Mouse (Mus musculus) monocyte, adult 5-6 weeks (primary cell): Measurements from ENCODE around the gene Gm3839. TPM values are rescaled to one million over a fixed set of nuclear protein-coding genes. Genes with fewer than 3 reads are reported as not detected.
"Not testable (repeated sequence)": the region's sequence is repeated elsewhere in the genome, so short reads cannot be mapped to it uniquely, and the experiment has no call there.

Source experiments
- ATAC-seq: fragments of 153-309, 156-312 bp; replicated peaks from 2 replicates; pipeline ENCODE4 v1.8.0; 2017; ENCODE audit warnings: mild to moderate bottlenecking; ENCODE audit not compliant: low TSS enrichment, insufficient number of reproducible peaks, severe bottlenecking, poor library complexity, low FRiP score
- total RNA-seq: library from RNA; stranded (forward); fragments of 200-1000, 200-491, 200-594 nt; gene quantifications from 3 replicates; pipeline ENCODE4 v1.2.3, GENCODE M21; 2017

Gm3839 gene
- total RNA-seq = not detected in 3 replicates

DNA sequence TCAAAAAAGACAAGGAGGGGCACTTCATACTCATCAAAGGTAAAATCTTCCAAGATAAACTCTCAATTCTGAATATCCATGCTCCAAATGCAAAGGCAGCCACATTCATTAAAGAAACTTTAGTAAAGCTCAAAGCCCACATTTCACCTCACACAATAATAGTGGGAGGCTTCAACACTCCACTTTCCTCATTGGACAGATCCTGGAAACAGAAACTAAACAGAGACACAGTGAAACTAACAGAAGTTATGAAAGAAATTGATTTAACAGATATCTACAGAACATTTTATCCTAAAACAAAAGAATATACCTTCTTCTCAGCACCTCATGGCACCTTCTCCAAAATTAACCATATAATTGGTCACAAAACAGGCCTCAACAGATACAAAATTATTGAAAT, at the start of gene Gm3839:
Gene Gm3839 (minus strand): TSS at position 101 of the 400 bp plus-strand sequence.
- not testable (repeated sequence) for ATAC-seq

DNA sequence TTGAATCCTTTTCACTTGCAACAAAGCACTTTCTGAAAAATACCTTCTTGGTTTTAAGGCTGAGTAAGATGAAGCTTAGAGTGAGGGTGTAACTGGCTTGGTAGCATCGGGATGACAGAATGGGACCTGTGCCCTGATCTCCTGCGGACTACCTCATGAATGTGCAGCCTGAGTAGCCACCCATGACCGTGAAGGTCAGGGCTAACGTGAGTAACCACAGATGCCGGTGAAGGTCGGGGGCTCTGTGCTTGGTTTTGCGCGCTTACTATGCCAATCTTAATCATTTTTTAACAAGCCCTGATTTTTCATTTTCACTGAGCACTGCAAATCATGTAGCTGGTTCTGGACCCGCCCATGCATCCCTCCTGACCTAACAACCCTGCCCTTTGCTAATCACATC, 49.1 kb upstream of the Gm3839 start:
- no peak for ATAC-seq

DNA sequence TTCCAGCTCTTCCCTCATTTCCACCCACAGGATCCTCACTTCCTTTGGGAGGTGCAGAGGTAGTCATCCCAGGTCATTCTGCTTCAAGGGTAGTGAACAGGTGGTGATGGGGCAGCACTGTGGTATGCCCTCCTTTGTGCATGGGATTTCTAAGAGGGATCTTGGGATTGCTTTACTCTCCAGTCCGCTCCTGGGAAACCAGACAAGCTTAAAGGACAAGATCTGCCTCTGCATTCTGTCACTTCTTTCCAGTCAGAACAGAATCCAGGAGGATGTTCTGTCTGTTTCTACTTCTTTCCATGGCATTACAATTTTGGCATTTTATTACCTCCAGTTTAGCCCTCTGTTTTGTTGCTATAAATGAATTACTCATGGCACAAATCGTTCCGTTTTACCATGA, 21.3 kb upstream of the Gm3839 start:
- no peak for ATAC-seq

DNA sequence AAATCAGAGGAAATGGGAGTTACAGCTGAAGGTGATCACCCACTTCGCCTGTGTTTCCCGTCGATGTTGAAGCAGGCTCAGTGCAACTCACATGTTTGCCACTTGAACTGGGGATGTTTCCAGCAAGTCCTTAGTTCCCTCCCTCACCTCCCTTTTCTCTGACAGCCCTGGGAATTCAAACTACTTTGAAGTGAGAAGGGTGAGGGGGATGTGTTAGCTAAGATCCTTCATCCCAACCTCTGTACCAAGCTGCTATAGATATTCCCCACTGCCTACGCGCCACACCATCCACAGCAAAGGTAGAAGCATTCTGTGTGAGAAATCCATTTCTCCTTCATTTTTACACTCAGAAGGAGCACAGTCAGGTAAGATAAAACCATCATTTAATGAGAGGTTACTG, 18.7 kb upstream of the Gm3839 start:
- ATAC-seq = no peak

DNA sequence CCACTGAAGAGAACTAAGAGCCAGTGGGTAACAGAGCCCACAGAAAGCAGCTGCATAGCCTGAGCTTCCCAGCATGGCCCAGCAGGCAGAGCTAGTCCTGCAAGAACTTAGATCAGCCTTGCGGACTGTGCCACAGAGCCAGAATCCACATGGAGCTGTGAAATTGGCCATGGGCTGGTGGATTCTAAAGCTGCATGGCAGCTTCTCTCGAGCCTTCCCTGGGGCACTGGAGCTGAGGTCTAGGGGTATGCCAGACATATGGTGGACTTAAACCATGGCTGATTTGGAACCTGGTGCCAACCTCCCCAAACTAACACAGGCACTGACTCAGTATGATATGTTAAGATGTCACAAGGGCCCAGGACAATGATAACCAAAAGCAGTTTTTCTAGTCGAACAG, 10.4 kb downstream of the Gm3839 start:
- no peak for ATAC-seq

DNA sequence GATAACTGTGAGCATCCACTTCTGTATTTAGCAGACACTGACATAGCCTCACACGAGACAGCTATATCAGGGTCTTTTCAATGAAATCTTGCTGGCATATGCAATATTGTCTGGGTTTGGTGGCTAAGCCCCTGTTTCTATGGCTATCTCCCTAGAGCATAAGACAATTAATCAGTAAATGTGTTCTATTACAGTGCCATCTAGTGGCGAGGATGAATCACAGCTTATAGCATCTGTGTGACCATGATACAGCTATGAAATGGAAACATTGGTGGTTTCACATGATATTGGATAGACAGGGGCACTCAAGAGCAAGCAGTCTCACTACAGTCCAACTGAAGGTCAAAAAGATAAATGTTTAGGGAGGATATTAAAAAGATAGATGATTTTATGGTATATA, 26.5 kb downstream of the Gm3839 start:
- no peak for ATAC-seq

DNA sequence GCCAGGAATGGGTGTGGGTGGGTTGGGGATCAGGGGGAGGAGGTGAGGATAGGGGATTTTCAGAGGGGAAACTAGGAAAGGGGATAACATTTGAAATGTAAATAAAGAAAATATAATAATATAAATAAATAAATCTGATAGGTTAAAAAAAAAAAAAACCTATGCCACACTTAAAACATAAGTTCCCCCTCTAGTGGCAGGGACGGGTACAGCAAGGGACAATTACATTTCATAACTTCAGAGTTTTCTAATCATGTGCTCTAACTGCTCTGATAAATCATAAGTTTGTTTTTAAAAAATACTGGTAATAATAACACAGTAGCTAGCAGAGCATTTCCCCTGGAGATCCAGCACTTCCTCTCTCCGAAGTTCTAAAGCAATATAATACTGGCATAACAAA, 49.4 kb downstream of the Gm3839 start:
- ATAC-seq = no peak

DNA sequence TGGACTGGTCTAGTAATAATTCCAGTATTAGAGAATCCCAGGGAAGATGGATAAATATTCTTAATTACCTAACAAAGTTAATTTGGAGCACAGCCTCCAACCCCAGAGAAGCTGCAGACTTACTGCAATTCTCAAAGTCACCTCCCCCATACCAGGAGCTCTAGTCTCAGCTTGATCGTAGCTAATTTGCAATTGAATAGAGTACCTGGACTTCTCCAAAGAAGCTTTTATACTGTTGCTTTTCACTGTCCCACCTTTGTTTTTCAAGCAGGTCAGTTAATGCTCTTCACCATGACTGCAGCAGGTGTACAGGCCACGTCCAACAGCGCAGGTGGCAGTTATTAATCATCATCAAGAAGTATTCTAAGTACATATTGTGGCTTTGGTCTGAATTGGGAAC, 68.6 kb downstream of the Gm3839 start:
- not testable (repeated sequence) for ATAC-seq

DNA sequence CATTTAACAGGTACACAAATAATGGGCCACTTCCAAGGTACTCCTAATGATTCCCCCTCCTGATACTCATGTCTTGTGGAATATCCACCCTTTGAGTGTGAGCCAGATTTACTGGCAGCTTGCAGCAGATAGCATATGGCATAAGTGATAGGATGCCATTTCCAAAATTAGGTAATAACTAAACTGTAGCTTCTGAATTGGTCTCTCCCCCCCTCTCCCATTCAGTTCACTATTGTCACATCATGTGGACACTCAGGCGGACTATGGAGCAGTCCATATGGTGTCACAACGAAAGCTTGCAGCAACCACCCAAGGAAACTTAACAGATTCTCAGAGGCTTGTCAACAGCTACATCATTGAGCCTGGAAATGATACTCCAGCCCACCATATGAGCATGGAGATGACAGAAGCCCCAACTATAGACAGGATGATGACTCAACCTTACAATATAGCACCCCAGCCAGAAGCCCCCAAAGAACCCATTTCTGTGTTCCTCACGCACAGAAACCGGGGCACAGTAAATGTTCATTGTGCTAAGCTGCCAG, 99.3 kb downstream of the Gm3839 start:
- no peak for ATAC-seq

DNA sequence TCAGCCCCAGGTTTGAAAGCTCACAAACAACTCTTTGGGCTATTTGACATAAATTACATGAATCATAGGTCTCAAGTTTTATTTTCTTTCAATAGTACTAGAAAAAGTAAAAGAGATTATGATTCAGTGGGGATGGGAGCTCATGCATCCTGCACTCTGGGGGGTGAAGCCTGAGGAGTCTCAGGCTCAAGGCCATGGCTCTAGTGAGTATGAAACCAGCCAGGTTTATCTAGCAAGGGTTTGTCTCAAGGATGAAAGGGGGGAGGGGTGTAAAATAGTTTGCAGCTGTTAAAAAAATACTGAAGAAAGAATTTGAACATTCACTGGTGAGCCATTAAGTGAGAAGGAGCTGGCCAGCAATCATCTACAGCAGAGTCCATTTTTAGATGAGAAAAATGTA, 108.5 kb downstream of the Gm3839 start:
- no peak for ATAC-seq

DNA sequence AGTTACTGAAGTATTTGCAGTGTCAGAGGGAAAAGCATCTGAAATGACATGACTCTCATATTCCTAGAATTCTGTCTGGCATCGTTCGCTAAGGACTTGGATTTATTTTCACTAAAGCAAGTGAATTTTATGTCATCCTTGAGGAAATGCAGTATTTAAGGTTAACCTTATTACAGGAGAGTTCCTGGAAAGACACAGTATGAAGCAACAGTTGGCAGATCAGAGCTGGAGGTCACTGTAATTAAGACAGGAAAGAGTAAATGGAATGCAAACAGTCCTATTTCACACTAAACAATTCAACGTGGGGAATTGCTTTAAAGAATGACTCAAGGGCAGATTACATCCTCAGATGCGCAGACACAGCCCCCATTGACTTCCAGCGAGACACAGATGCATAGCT, 112.0 kb downstream of the Gm3839 start:
- no peak for ATAC-seq

DNA sequence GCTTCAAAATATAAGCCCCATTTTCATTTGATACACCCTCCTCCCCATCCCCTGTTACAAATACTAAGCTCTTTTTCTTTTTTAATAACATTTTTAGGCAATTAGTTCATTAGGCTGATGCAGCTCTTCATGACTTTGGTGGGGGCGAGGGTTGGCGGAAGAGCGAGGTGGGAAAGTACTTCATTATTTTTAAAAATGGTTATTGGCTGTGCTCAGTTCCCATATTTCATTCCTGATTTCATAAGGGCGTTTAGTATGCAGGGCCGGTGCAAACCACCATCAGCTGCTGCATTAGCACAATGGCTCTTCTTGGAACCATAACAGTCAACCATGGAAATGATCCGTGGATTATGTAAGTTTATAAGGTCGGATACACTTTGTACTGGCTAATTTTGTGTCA, 124.4 kb downstream of the Gm3839 start:
- no peak for ATAC-seq

Other genes with a start within 250 kb of the Gm3839 start
- 1.8 to 2.0 TPM in 2 of 3 replicates, not detected in the other for gene Fhit, start 194.7 kb downstream of the Gm3839 start, total RNA-seq
- not detected in 3 replicates for gene Ptprg, start 196.8 kb upstream of the Gm3839 start, total RNA-seq